Mouse (Mus musculus): ENCODE results near the gene Tcn2.

Gene Tcn2

DNA sequence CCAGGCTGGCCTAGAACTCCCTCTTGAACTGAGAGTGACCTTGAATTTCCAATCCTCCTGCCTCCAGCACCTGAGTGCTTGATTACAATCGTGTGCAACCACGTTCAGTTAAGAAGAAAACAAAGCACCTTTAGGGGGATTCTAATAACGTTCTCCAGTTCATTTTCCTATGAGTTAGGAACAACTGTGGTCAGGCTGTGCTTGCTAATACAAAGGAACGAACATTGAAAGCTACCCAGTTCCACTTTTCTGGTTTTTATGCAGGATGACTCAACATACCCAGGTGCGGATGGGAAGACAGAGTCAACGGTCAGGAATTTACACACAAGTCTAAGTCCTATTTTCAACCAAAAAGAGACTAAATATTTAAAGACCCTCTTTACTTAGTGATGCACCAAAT, 38.0 kb downstream of the Tcn2 start:
- DNase-seq, result no peak

GRCm38 (mm10) chr11:3887331-3887730, 44.6 kb downstream of the Tcn2 start:
- DNase-seq, result no peak

DNA sequence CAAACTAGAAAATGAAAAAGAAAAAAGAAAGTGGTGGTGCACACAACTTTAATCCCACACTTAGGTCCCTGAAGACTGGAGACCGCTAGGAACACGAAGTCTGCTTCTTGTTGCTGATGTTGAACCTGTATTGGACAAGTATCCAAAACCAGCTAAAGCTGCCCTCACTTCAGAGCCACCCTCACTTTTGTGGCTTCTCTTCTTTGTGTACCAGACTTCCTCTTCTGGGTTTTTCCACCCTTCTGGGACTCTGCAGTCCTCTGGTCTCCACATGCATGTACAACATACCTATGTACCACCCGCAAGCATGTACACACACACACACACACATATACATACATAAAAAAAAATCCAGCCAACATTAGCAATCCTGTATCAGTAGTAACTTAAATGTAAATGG, 48.2 kb downstream of the Tcn2 start:
- DNase-seq, result no peak

DNA sequence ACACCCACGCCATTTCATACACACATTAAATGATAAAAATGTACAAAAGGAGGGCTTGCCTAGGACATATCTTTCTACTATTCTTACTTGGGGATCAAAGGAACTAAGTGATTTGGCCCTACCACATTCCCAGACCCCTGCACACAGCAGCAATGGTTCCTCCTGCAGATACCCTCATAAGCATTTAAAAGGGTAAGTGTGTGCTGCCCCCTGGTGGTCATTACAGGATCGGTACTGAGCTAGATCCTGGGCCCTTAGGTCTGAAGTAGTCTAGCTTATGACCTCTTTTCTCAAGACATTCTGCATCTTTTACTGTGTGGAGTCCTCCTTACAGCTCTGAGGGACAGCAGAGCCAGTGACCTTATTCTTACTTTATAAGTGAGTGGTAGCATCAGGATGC, 52.1 kb downstream of the Tcn2 start:
- DNase-seq, result peak; percentile 86

- DNase-seq, result no peak
Observed at GRCm38 (mm10) chr11:3878660-3879059, 53.3 kb downstream of the Tcn2 start.

DNA sequence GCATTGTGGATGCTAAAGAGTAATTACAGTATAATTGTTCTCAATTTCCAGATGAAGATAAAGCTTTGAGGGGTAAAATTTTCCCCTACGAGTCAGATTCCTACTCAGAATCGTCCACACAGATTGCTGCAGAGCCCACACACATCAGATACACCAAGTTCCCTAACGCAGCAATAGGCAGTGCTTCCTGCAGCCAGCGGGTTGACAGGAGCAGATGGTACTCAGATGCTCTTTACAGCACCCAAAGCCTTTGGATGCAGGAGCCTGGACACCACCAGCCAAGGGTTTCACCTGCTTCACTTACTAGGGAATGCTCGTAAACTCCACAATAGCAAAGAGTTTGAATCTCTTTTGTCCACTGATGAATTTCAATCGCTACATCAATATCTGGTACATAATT, 55.5 kb downstream of the Tcn2 start:
- no peak for DNase-seq

All from kidney, adult 9 months (tissue).